Mouse (Mus musculus) cortical plate, adult 2 months (tissue): ENCODE results near the gene Asb11.

ENCODE experiments used
- CTCF ChIP-seq: fragments of 200-500 bp; IDR thresholded peaks from 2 replicates; pipeline ENCODE4 v1.5.1; 2011; ENCODE audit warnings: mild to moderate bottlenecking, control low read depth, low read length; ENCODE audit not compliant: insufficient read depth; ENCODE audit errors: extremely low read depth
- POLR2A ChIP-seq: fragments of 200-500 bp; IDR thresholded peaks from 2 replicates; pipeline ENCODE4 v1.6.1; 2011; ENCODE audit warnings: mild to moderate bottlenecking, low read length, control low read depth; ENCODE audit not compliant: insufficient read depth; ENCODE audit errors: extremely low read depth

DNA sequence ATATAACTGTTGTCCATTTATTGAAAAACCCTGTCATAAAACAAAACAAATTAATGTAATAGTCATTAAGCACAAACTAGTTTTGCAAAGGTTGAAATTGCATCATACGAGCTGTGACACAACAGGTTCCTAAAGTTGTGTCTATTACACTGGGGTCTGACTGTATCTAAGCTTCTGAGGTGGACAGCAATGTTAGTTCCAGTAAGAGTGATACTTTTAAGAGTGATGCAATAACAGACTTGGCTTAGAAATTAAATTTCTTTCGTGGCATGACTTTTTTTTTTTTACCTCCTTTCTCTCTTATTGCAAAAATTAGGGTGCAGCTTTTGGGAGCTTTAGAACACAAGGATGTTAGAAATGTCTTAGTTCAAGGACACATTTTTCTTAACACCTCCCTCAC, 8.6 kb upstream of the Asb11 start:
- TF ChIP-seq CTCF (no peak), POLR2A (no peak)
